Mouse (Mus musculus): Measurements from ENCODE around the gene Ednra.

DNA sequence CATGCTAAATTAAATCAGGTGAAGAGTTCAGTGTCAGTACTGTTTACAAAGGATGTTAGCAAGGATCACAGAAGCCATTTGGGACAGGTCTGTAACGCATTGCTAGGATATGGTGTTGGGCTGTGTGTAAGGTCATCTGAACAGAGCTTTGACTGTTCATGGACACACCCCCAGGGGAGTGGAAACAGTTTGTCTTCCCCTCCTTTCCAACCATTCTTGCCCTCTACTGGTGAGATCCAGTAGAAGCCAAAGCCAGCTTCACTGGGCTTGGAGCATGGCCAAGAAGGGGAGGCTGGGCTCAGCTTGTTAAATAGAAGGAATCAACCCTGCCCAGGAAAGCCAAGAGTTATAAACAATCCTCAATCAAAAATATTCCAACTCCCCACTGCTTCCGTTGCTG lies 106.3 kb downstream of the Ednra start:
- no peak for TF ChIP-seq GATA1 (IDR thresholded peaks at IDR 0.05; ENCODE audit: low read length)
- no peak for TF ChIP-seq TAL1 (IDR thresholded peaks at IDR 0.05; ENCODE audit: low read length)
